Mouse (Mus musculus): ENCODE data around the gene Prkag2. TPM values are rescaled to one million over a fixed set of nuclear protein-coding genes. Genes with fewer than 3 reads are reported as not detected.

The Prkag2 gene
- polyA plus RNA-seq (2014; fragmentation: Illumina TruSeq; extraction: RNeasy Lipid Tissue Mini Kit (QIAGEN cat#74804); ENCODE audit: low read depth, low replicate concordance) = 38.2 TPM

DNA sequence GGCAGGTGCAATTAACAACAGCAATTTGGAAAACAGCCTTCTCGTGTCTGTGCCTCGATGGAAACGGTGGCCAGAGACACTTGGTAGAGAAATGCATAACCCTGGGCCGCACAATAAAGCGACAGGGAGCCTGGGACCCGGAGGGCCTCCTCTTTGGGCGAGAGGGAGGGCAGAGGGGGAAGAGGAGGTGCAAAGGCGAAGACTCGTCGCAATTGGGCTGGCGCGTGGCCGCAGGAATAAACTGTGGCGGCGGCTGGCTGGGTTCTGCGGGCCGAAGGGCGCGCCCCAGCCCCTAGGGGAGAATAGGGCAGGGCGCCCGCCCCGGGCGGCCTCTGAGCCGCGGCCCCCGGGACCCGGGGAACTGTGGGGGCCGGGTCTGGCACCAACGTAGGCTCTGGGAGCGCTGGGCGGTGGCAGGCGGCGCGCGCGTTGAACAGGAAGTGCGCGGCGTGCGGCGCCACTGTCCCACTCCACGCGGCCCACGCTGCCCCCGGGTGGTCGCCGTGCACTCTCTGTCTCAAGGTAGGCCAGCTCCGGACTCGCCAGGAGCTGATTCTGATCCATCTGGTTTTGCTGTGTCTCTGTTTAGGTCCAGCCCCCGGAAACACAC is at the start of gene Prkag2:
Gene Prkag2, minus strand, starts transcription at position 127 of the 610 bp plus-strand sequence.

DNA sequence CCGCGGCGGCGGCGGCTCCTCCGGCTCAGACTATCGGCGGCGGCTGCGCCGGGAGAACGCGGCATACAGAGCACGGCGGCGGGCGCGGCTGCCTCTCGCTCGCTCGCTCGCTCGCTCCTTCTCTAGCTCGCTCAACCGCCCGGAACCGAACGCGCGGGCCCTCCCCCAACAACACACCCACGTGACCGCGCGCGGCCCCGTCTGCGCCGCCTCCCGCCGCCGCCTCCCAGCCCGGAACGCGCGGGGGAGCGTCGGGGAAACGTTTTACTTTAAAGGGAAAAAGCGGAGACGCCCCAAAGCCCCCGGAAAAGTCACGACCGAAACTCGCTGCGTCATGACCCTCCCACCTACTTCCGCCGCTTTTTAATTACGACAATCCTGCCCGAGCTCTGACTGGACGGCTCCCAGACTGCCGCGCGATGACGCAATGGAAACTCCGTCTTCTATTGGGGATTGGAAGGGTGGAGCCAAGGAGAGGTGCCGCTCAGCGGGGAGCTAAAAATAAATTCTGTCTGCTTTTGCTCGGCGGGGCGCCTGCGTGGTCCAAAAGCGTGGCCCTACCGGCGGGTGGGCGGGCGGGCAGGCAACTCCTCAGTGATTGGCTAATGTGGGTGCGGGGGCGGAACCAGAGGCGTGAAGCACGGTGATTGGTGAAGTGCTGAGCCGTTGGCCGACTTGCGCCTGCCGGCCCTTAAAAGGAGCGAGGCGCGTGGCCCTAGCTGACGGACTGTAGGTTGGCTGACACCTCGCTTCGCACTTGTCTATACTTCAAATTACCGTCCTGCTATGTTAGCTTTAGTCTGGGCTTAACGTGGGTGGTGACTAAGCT is 258.0 kb downstream of the Prkag2 start, which contains the start of gene Rheb:
Gene Rheb, minus strand, starts transcription at position 351 of the 829 bp plus-strand sequence.

Other genes starting within 250 kb of the Prkag2 start
- not detected for gene Galntl5, start 80.8 kb upstream of the Prkag2 start, polyA plus RNA-seq (2014; fragmentation: Illumina TruSeq; extraction: RNeasy Lipid Tissue Mini Kit (QIAGEN cat#74804); ENCODE audit: low read depth, low replicate concordance)
- 21.3 TPM for gene Galnt11, start 121.3 kb upstream of the Prkag2 start, polyA plus RNA-seq (2014; fragmentation: Illumina TruSeq; extraction: RNeasy Lipid Tissue Mini Kit (QIAGEN cat#74804); ENCODE audit: low read depth, low replicate concordance)
- gene E130116L18Rik, start 122.5 kb upstream of the Prkag2 start, polyA plus RNA-seq (2014; fragmentation: Illumina TruSeq; extraction: RNeasy Lipid Tissue Mini Kit (QIAGEN cat#74804); ENCODE audit: low read depth, low replicate concordance) = not detected

All from heart, adult 10 weeks (tissue).